Mouse (Mus musculus) heart, adult 2 months (tissue): ENCODE data around the gene Cadm1. TPM values are rescaled to one million over a fixed set of nuclear protein-coding genes. Genes with fewer than 3 reads are reported as not detected.

Experiments used
- DNase-seq, 2 experiments: peaks; one replicate each; pipeline ENCODE4 v3.0.0; 2021
- H3K27ac ChIP-seq: fragments of 200-600 bp; 2 replicates; pipeline ENCODE4 v1.8.1; 2022
- H3K27me3 ChIP-seq: fragments of 200-500 bp; 2 replicates; pipeline ENCODE4 v1.6.1; 2012; ENCODE audit warnings: mild to moderate bottlenecking, low read length, inconsistent platforms, mixed read lengths; ENCODE audit not compliant: control insufficient read depth, insufficient read depth
- H3K36me3 ChIP-seq: fragments of 200-500 bp; 2 replicates; pipeline ENCODE4 v1.6.1; 2012; ENCODE audit warnings: low read length, inconsistent platforms; ENCODE audit not compliant: control insufficient read depth, insufficient read depth
- H3K4me1 ChIP-seq: fragments of 200-500 bp; 2 replicates; pipeline ENCODE4 v1.6.1; 2011; ENCODE audit warnings: low read length; ENCODE audit not compliant: control insufficient read depth, insufficient read depth
- H3K4me3 ChIP-seq: fragments of 200-600 bp; 2 replicates; pipeline ENCODE4 v1.8.1; 2022
- H3K79me2 ChIP-seq: fragments of 200-500 bp; replicated peaks from 2 replicates; pipeline ENCODE4 v1.6.1; 2012; ENCODE audit warnings: mild to moderate bottlenecking, inconsistent platforms, low read length, moderate library complexity, mixed read lengths; ENCODE audit not compliant: control insufficient read depth, insufficient read depth
- H3K9ac ChIP-seq: fragments of 200-500 bp; 2 replicates; pipeline ENCODE4 v1.6.1; 2012; ENCODE audit warnings: low read depth, mild to moderate bottlenecking, control low read depth, inconsistent platforms, low read length, mixed read lengths
- CTCF ChIP-seq: fragments of 200-600 bp; IDR thresholded peaks from 2 replicates; pipeline ENCODE4 v1.8.1; 2022; ENCODE audit warnings: antibody characterized with exemption, mild to moderate bottlenecking, moderate library complexity
- EP300 ChIP-seq: fragments of 200-500 bp; IDR thresholded peaks from 2 replicates; pipeline ENCODE4 v1.6.1; 2011; ENCODE audit warnings: low read depth, low read length, control low read depth; ENCODE audit not compliant: insufficient read depth
- POLR2A ChIP-seq: fragments of 200-500 bp; IDR thresholded peaks from 2 replicates; pipeline ENCODE4 v1.6.1; 2011; ENCODE audit warnings: mild to moderate bottlenecking, low read depth, low read length, control low read depth; ENCODE audit not compliant: insufficient read depth
- WGBS: fragments of 180-500 bp; shearing (Covaris S2); methylation state at CpG from one replicate; pipeline ENCODE4 v1.1.7; 2018; 5-methylcytosine and 5-hydroxymethylcytosine counted together
- intact Hi-C: fragments of 180-260 bp; cut with DNase I; formaldehyde crosslinking; loops from one replicate; pipeline ENCODE4 v1.15.1; 2025
- polyA plus RNA-seq: library from polyadenylated mRNA; depleted of rRNA; stranded (reverse); fragments of >200 nt; gene quantifications from 2 replicates; pipeline ENCODE4 v1.2.3, GENCODE M21; 2012
- total RNA-seq, 2 experiments: library from RNA; stranded (reverse); gene quantifications; 2 replicates each; pipeline ENCODE4 v1.2.3; 2021

Gene Cadm1
- total and polyA plus RNA-seq, 3 experiments, result 1.6 to 2.6 (median 2.4) TPM

GRCm38 (mm10) chr9:47615049-47615448, 85.1 kb downstream of the Cadm1 start:
- 58% methylated on average over 6 of the region's 6 CpGs for WGBS
- Histone ChIP-seq H3K27ac (no peak overlapping the region), H3K4me1 (no peaks in the 10 kb centered on the region; the same call in 1 of the 2 replicates), H3K9ac (no peak overlapping the region), H3K27me3 (no peaks in the 10 kb centered on the region), H3K4me3 (no peak overlapping the region), H3K36me3 (no peaks in the 10 kb centered on the region; the same call in 1 of the 2 replicates), H3K79me2 (no peaks in the 10 kb centered on the region)
- intact Hi-C loops, result no loop called here
- TF ChIP-seq POLR2A (no peak), EP300 (no peak), CTCF (no peak)
- DNase-seq, result no peak

- H3K9ac ChIP-seq, result no peak overlapping the region
- TF ChIP-seq EP300 (no peak), POLR2A (no peak), CTCF (no peak)
- H3K27me3 ChIP-seq, result no peaks in the 10 kb centered on the region
- intact Hi-C loops, result no loop called here
- no peak overlapping the region for H3K27ac ChIP-seq
- DNase-seq, result no peak
- no peaks in the 10 kb centered on the region; the same call in 1 of the 2 replicates for H3K36me3 ChIP-seq
- 56% methylated on average over 4 of the region's 4 CpGs for WGBS
- no peaks in the 10 kb centered on the region for H3K79me2 ChIP-seq
- H3K4me3 ChIP-seq, result no peak overlapping the region
- H3K4me1 ChIP-seq, result no peaks in the 10 kb centered on the region; the same call in 1 of the 2 replicates
Measured at GRCm38 (mm10) chr9:47616391-47616790, 86.4 kb downstream of the Cadm1 start.

GRCm38 (mm10) chr9:47619501-47620029, 89.6 kb downstream of the Cadm1 start:
- H3K4me1 ChIP-seq, result no peaks in the 10 kb centered on the region; the same call in none of the 2 replicates
- no peaks in the 10 kb centered on the region for H3K27me3 ChIP-seq
- H3K27ac ChIP-seq, result no peak overlapping the region
- TF ChIP-seq EP300, result no peak
- no peak for TF ChIP-seq CTCF
- TF ChIP-seq POLR2A, result no peak
- no peak overlapping the region for H3K9ac ChIP-seq
- intact Hi-C loops, result no loop called here
- no peaks in the 10 kb centered on the region; the same call in 1 of the 2 replicates for H3K36me3 ChIP-seq
- H3K4me3 ChIP-seq, result no peak overlapping the region
- no peaks in the 10 kb centered on the region for H3K79me2 ChIP-seq
- WGBS, result 82% methylated on average over 8 of the region's 8 CpGs
- no peak for DNase-seq

- no peak for DNase-seq
- Histone ChIP-seq H3K79me2 (no peaks in the 10 kb centered on the region), H3K36me3 (no peaks in the 10 kb centered on the region), H3K9ac (no peak overlapping the region), H3K4me3 (no peak overlapping the region), H3K4me1 (no peaks in the 10 kb centered on the region; the same call in none of the 2 replicates), H3K27me3 (no peaks in the 10 kb centered on the region), H3K27ac (no peak overlapping the region)
- WGBS, result 59% methylated on average over 12 of the region's 12 CpGs
- no peak for TF ChIP-seq EP300
- intact Hi-C loops, result no loop called here
Measured at GRCm38 (mm10) chr9:47623447-47624445, 93.8 kb downstream of the Cadm1 start.

GRCm38 (mm10) chr9:47624565-47625520, 94.9 kb downstream of the Cadm1 start:
- peak overlapping the region; percentile 21; the same call in 1 of the 2 replicates for H3K27ac ChIP-seq
- 64% methylated on average over 17 of the region's 17 CpGs for WGBS
- no peak overlapping the region for H3K9ac ChIP-seq
- H3K4me1 ChIP-seq, result no peaks in the 10 kb centered on the region; the same call in none of the 2 replicates
- H3K27me3 ChIP-seq, result no peaks in the 10 kb centered on the region
- intact Hi-C loops, result no loop called here
- H3K79me2 ChIP-seq, result no peaks in the 10 kb centered on the region
- TF ChIP-seq EP300 (no peak), POLR2A (no peak), CTCF (no peak)
- peak; percentile 39 to 45 for DNase-seq
- no peak overlapping the region for H3K4me3 ChIP-seq
- H3K36me3 ChIP-seq, result no peaks in the 10 kb centered on the region
